In the genomic region with DNA sequence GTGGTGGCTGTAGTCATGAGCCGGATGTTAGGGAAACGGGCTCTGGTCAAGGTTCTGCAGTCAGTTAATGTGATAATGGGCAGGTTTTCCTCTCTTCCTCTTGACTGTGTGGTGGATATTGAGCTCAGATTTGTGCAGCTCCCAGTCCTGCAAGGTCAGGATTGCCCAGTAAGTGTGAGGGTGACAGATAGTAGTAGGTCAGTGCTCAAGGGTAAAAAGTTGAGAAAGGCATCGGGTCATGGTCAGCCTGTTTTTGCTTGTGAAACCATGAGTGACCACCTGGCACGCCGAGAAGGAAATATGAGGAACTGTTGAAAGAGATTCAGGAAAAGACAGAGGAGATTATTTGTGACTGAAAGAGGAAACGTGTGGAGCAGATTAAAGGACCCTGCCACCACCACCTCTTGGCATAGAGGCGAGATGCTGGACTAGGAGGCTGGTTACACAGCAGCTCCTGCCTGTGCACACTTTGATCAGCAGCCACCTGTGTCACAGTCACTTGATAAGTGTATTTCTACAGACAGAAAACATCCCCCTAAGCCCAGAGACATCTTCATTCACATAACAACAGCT, we compare ENCODE assay signal across 24 mouse cellular contexts.
A peak's percentile ranks its signal among the peaks of the same experiment; 100 is the strongest.
DNase-seq lines count a peak whose midpoint lies in the region; ATAC-seq lines count a peak whose summit lies in the region.
"Had no signal": no experiment of that assay in that cellular context is flagged by ENCODE, and none has a peak within 500 bp of the region (broad histone marks: within the 10 kb centered on the region; RNA-seq: fewer than 3 reads in every experiment).

No protein-coding gene starts in this region.

- H3K9me3 ChIP-seq in hindbrain, embryonic 13.5 days = no peaks in the 10 kb centered on the region
- no peaks in the 10 kb centered on the region for H3K9me3 ChIP-seq in hindbrain, embryonic 11.5 days (ENCODE audit: control insufficient read depth, low read length)
- H3K9me3 ChIP-seq in neural tube, embryonic 13.5 days = no peaks in the 10 kb centered on the region
- H3K9me3 ChIP-seq in neural tube, embryonic 15.5 days (replicated peaks) = no peaks in the 10 kb centered on the region
- H3K9me3 ChIP-seq: heart, embryonic 15.5 days; liver, embryonic 13.5 days; megakaryocyte, embryonic 14.5 days; neural tube, embryonic 12.5 days; stomach, embryonic 15.5 days had no signal

- H3K36me3 ChIP-seq in hindbrain, embryonic 13.5 days = peaks cover 6% of the 10 kb centered on the region
- H3K36me3 ChIP-seq in hindbrain, embryonic 11.5 days (ENCODE audit: control insufficient read depth, insufficient read depth, low read length) = no peaks in the 10 kb centered on the region
- no peaks in the 10 kb centered on the region for H3K36me3 ChIP-seq in neural tube, embryonic 13.5 days
- H3K36me3 ChIP-seq in neural tube, embryonic 15.5 days = no peaks in the 10 kb centered on the region
- H3K36me3 ChIP-seq: heart, embryonic 15.5 days; liver, embryonic 13.5 days; stomach, embryonic 15.5 days had no signal

- no peak overlapping the region for H3K4me2 ChIP-seq in hindbrain, embryonic 13.5 days
- no peak overlapping the region for H3K4me2 ChIP-seq in hindbrain, embryonic 11.5 days (replicated peaks; ENCODE audit: low read depth, low read length)
- H3K4me2 ChIP-seq in neural tube, embryonic 13.5 days = no peak overlapping the region
- H3K4me2 ChIP-seq in neural tube, embryonic 15.5 days = no peak overlapping the region
- H3K4me2 ChIP-seq: heart, embryonic 15.5 days; liver, embryonic 13.5 days; neural tube, embryonic 12.5 days; stomach, embryonic 15.5 days had no signal

- H3K4me1 ChIP-seq in hindbrain, embryonic 13.5 days (replicated peaks) = peaks cover 55% of the 10 kb centered on the region
- peaks cover under 1% of the 10 kb centered on the region; the same call in 1 of the 2 replicates for H3K4me1 ChIP-seq in hindbrain, embryonic 11.5 days (replicated peaks; ENCODE audit: control insufficient read depth, insufficient read depth, low read length)
- H3K4me1 ChIP-seq in neural tube, embryonic 13.5 days (replicated peaks) = peaks cover 37% of the 10 kb centered on the region
- H3K4me1 ChIP-seq in neural tube, embryonic 15.5 days = peaks cover 21% of the 10 kb centered on the region
- H3K4me1 ChIP-seq: heart, embryonic 15.5 days; stomach, embryonic 15.5 days had no signal

- ATAC-seq in hindbrain, embryonic 13.5 days (ENCODE audit: low FRiP score) = no peak
- ATAC-seq in hindbrain, embryonic 11.5 days (ENCODE audit: low FRiP score) = no peak
- ATAC-seq in neural tube, embryonic 13.5 days (ENCODE audit: low read depth) = no peak
- no peak for ATAC-seq in neural tube, embryonic 15.5 days (ENCODE audit: low FRiP score)
- peak; percentile 56 for ATAC-seq in megakaryocyte progenitor cell, adult 5-6 weeks (replicated peaks; ENCODE audit: poor library complexity)
- ATAC-seq: inflammation-experienced regulatory T-cells, adult 6 months had no signal

- no peak overlapping the region for H3K4me3 ChIP-seq in hindbrain, embryonic 13.5 days
- no peak overlapping the region for H3K4me3 ChIP-seq in hindbrain, embryonic 11.5 days (ENCODE audit: low read depth, low read length)
- no peak overlapping the region for H3K4me3 ChIP-seq in neural tube, embryonic 13.5 days
- H3K4me3 ChIP-seq in neural tube, embryonic 15.5 days (replicated peaks) = no peak overlapping the region
- H3K4me3 ChIP-seq: heart, embryonic 15.5 days; left cerebral cortex, adult 2 months; liver, embryonic 13.5 days; megakaryocyte, embryonic 14.5 days; neural tube, embryonic 12.5 days; stomach, embryonic 15.5 days had no signal

- DNase-seq in adrenal gland, adult 8-10 months = peak; percentile 39
- no peak for DNase-seq in adrenal gland, postnatal 25 days
- no peak for DNase-seq in hindbrain, embryonic 11.5 days (ENCODE audit: low spot score)
- DNase-seq in ovary, adult 18-20 months (ENCODE audit: low spot score) = no peak
- DNase-seq: cerebellum, adult 9-10 months; gastrocnemius, postnatal 25 days; heart, postnatal 4 days; kidney, adult 18-20 months; kidney, postnatal 10 days; liver, embryonic 13.5 days; lung, adult 2 months; lung, postnatal 14 days; right cerebral cortex, adult 18-20 months; thymus, postnatal 25 days had no signal

- no peaks in the 10 kb centered on the region for H3K27me3 ChIP-seq in hindbrain, embryonic 13.5 days
- H3K27me3 ChIP-seq in hindbrain, embryonic 11.5 days (ENCODE audit: control insufficient read depth, insufficient read depth, low read length) = no peaks in the 10 kb centered on the region
- H3K27me3 ChIP-seq in neural tube, embryonic 13.5 days = no peaks in the 10 kb centered on the region
- no peaks in the 10 kb centered on the region for H3K27me3 ChIP-seq in neural tube, embryonic 15.5 days (replicated peaks)
- H3K27me3 ChIP-seq: heart, embryonic 15.5 days; liver, embryonic 13.5 days; megakaryocyte, embryonic 14.5 days; neural tube, embryonic 12.5 days; stomach, embryonic 15.5 days had no signal

- WGBS in hindbrain, embryonic 13.5 days = 81% methylated on average over 7 of the region's 7 CpGs
- WGBS in hindbrain, embryonic 11.5 days = 85% methylated on average over 7 of the region's 7 CpGs
- 83% methylated on average over 7 of the region's 7 CpGs for WGBS in neural tube, embryonic 13.5 days
- WGBS in neural tube, embryonic 15.5 days = 86% methylated on average over 7 of the region's 7 CpGs

- H3K27ac ChIP-seq in hindbrain, embryonic 13.5 days = peak overlapping the region; percentile 95; the same call in 1 of the 2 replicates
- H3K27ac ChIP-seq in hindbrain, embryonic 11.5 days (ENCODE audit: low read depth, low read length) = no peak overlapping the region
- peak overlapping the region; percentile 46; the same call in 1 of the 2 replicates for H3K27ac ChIP-seq in neural tube, embryonic 13.5 days (replicated peaks)
- no peak overlapping the region for H3K27ac ChIP-seq in neural tube, embryonic 15.5 days (replicated peaks)
- H3K27ac ChIP-seq: heart, embryonic 15.5 days; left cerebral cortex, adult 2 months; liver, embryonic 13.5 days; neural tube, embryonic 12.5 days; stomach, embryonic 15.5 days had no signal

- H3K9ac ChIP-seq in hindbrain, embryonic 13.5 days = no peak overlapping the region
- H3K9ac ChIP-seq in hindbrain, embryonic 11.5 days (ENCODE audit: low read depth, low read length) = no peak overlapping the region
- H3K9ac ChIP-seq in neural tube, embryonic 13.5 days = no peak overlapping the region
- H3K9ac ChIP-seq in neural tube, embryonic 15.5 days (replicated peaks) = no peak overlapping the region
- H3K9ac ChIP-seq: heart, embryonic 15.5 days; liver, embryonic 13.5 days; neural tube, embryonic 12.5 days; stomach, embryonic 15.5 days had no signal

Comparison
In these comparisons a context has a peak if more than half of its experiments do, and no peak if none do; other contexts are left out.
1. H3K27ac ChIP-seq: peak in hindbrain, embryonic 13.5 days (single experiment) and neural tube, embryonic 13.5 days (single experiment); none in hindbrain, embryonic 11.5 days (single experiment) and neural tube, embryonic 15.5 days (single experiment).